Comparison of ENCODE assay signal across 18 mouse cellular contexts in genomic region chr12:16285061-16285460, GRCm38 (mm10).
"Had no signal": no experiment of that assay in that cellular context is flagged by ENCODE, and none has a peak within 500 bp of the region (broad histone marks: within the 10 kb centered on the region; RNA-seq: fewer than 3 reads in every experiment).

No protein-coding gene starts in this region.

- H3K36me3 ChIP-seq: midbrain, embryonic 10.5 days; midbrain, embryonic 12.5 days; neural tube, embryonic 13.5 days; neural tube, embryonic 15.5 days had no signal

- H3K4me3 ChIP-seq: midbrain, embryonic 10.5 days; midbrain, embryonic 12.5 days; myocyte; neural tube, embryonic 13.5 days; neural tube, embryonic 15.5 days had no signal

- H3K9me3 ChIP-seq: midbrain, embryonic 10.5 days; midbrain, embryonic 12.5 days; neural tube, embryonic 13.5 days; neural tube, embryonic 15.5 days had no signal

- DNase-seq: lung, adult 18-20 months; lung, embryonic 14.5 days; lung, postnatal 10 days; lung, postnatal 4 days; midbrain, embryonic 14.5 days; retina, postnatal 1 day; right cerebral cortex, adult 18-20 months; right cerebral cortex, postnatal 25 days; right cerebral cortex, postnatal 4 days; spleen, adult 18-20 months; thymus, adult 18-20 months; thymus, postnatal 14 days; thymus, postnatal 4 days had no signal

- H3K27ac ChIP-seq: midbrain, embryonic 10.5 days; midbrain, embryonic 12.5 days; neural tube, embryonic 13.5 days; neural tube, embryonic 15.5 days had no signal

- H3K4me1 ChIP-seq: midbrain, embryonic 10.5 days; midbrain, embryonic 12.5 days; neural tube, embryonic 13.5 days; neural tube, embryonic 15.5 days had no signal

- H3K9ac ChIP-seq: lung, embryonic 14.5 days; midbrain, embryonic 12.5 days; neural tube, embryonic 13.5 days; neural tube, embryonic 15.5 days had no signal
